Mouse (Mus musculus): ENCODE measurements at regions not wholly inside any gene's neighbourhood (a gene's known extent, or its start where the extent isn't known, plus 50 kb on each side); places are given as distances from the start of the nearest gene placed in this dataset.
"Not testable (repeated sequence)": the region's sequence is repeated elsewhere in the genome, so short reads cannot be mapped to it uniquely, and the experiment has no call there.

- no peak for DNase-seq (ENCODE audit: low spot score in 2 of 2)
Measured at GRCm38 (mm10) chr10:14333344-14333743, 212.1 kb downstream of the Adgrg6 start.

- peak; percentile 65 to 75 for DNase-seq (ENCODE audit: low spot score in 2 of 2)
Measured at GRCm38 (mm10) chr10:14332688-14333117, 212.8 kb downstream of the Adgrg6 start.

- DNase-seq (ENCODE audit: low spot score in 2 of 2): no peak
Measured at GRCm38 (mm10) chr10:14328846-14329245, 216.6 kb downstream of the Adgrg6 start.

- no peak for DNase-seq (ENCODE audit: low spot score in 2 of 2)
Measured at GRCm38 (mm10) chr10:14326229-14326628, 219.2 kb downstream of the Adgrg6 start.

GRCm38 (mm10) chr10:14321503-14321902 is 224.0 kb downstream of the Adgrg6 start:
- DNase-seq (ENCODE audit: low spot score in 2 of 2): peak; percentile 85 to 92

- peak in 1 of 2 experiments; percentile 49 for DNase-seq (ENCODE audit: low spot score in 2 of 2)
Measured at GRCm38 (mm10) chr10:14315232-14315631, 230.2 kb downstream of the Adgrg6 start.

GRCm38 (mm10) chr10:14314607-14315006 is 230.9 kb downstream of the Adgrg6 start:
- peak in 1 of 2 experiments; percentile 64 for DNase-seq (ENCODE audit: low spot score in 2 of 2)

GRCm38 (mm10) chr10:14314004-14314581 is 231.4 kb downstream of the Adgrg6 start:
- DNase-seq (ENCODE audit: low spot score in 2 of 2): no peak

GRCm38 (mm10) chr10:14312959-14313358 is 232.5 kb downstream of the Adgrg6 start:
- no peak for DNase-seq (ENCODE audit: low spot score in 2 of 2)

GRCm38 (mm10) chr10:14311962-14312361 is 233.5 kb downstream of the Adgrg6 start:
- DNase-seq (ENCODE audit: low spot score in 2 of 2): no peak

- DNase-seq (ENCODE audit: low spot score in 2 of 2): no peak
Measured at GRCm38 (mm10) chr10:14306811-14307210, 238.6 kb downstream of the Adgrg6 start.

GRCm38 (mm10) chr10:14303476-14303875 is 242.0 kb downstream of the Adgrg6 start:
- DNase-seq (ENCODE audit: low spot score in 2 of 2): no peak

- DNase-seq (ENCODE audit: low spot score in 2 of 2): no peak
Measured at GRCm38 (mm10) chr10:14296147-14296546, 249.3 kb downstream of the Adgrg6 start.

GRCm38 (mm10) chr10:14292701-14293100 is 252.8 kb downstream of the Adgrg6 start:
- not testable (repeated sequence) for DNase-seq (ENCODE audit: low spot score in 2 of 2)

- no peak for DNase-seq (ENCODE audit: low spot score in 2 of 2)
Measured at GRCm38 (mm10) chr10:14287551-14287950, 257.9 kb downstream of the Adgrg6 start.

GRCm38 (mm10) chr10:14276631-14277030 is 268.8 kb downstream of the Adgrg6 start:
- DNase-seq (ENCODE audit: low spot score in 2 of 2): no peak

- no peak for DNase-seq (ENCODE audit: low spot score in 2 of 2)
Measured at GRCm38 (mm10) chr10:14275477-14275876, 270.0 kb downstream of the Adgrg6 start.

- no peak for DNase-seq (ENCODE audit: low spot score in 2 of 2)
Measured at GRCm38 (mm10) chr10:14270008-14270407, 275.5 kb downstream of the Adgrg6 start.

GRCm38 (mm10) chr10:14267641-14268040 is 277.8 kb downstream of the Adgrg6 start:
- peak; percentile 21 to 39 for DNase-seq (ENCODE audit: low spot score in 2 of 2)

GRCm38 (mm10) chr10:14239670-14240069 is 273.8 kb downstream of the Hivep2 start:
- no peak for DNase-seq (ENCODE audit: low spot score in 2 of 2)

- DNase-seq (ENCODE audit: low spot score in 2 of 2): no peak
Measured at GRCm38 (mm10) chr10:14234896-14235604, 269.2 kb downstream of the Hivep2 start.

GRCm38 (mm10) chr10:14234005-14234602 is 268.2 kb downstream of the Hivep2 start:
- no peak for DNase-seq (ENCODE audit: low spot score in 2 of 2)

- DNase-seq (ENCODE audit: low spot score in 2 of 2): no peak
Measured at GRCm38 (mm10) chr10:14233335-14233734, 267.5 kb downstream of the Hivep2 start.
